Mouse (Mus musculus) gastrocnemius, postnatal 36 days (tissue): ENCODE data around the gene Plxna1. TPM values are rescaled to one million over a fixed set of nuclear protein-coding genes. Genes with fewer than 3 reads are reported as not detected.

Source experiments
- DNase-seq, 2 experiments: peaks; one replicate each; pipeline ENCODE4 v3.0.0; 2022
- intact Hi-C: fragments of 180-260 bp; cut with DNase I; formaldehyde crosslinking; loops from one replicate; pipeline ENCODE4 v1.15.1; 2025
- total RNA-seq, 2 experiments: library from RNA; stranded (reverse); gene quantifications; 2 replicates each; pipeline ENCODE4 v1.2.3; 2021

The Plxna1 gene
- total RNA-seq, 2 experiments from 2014 or later = 11.1 to 18.1 TPM

DNA sequence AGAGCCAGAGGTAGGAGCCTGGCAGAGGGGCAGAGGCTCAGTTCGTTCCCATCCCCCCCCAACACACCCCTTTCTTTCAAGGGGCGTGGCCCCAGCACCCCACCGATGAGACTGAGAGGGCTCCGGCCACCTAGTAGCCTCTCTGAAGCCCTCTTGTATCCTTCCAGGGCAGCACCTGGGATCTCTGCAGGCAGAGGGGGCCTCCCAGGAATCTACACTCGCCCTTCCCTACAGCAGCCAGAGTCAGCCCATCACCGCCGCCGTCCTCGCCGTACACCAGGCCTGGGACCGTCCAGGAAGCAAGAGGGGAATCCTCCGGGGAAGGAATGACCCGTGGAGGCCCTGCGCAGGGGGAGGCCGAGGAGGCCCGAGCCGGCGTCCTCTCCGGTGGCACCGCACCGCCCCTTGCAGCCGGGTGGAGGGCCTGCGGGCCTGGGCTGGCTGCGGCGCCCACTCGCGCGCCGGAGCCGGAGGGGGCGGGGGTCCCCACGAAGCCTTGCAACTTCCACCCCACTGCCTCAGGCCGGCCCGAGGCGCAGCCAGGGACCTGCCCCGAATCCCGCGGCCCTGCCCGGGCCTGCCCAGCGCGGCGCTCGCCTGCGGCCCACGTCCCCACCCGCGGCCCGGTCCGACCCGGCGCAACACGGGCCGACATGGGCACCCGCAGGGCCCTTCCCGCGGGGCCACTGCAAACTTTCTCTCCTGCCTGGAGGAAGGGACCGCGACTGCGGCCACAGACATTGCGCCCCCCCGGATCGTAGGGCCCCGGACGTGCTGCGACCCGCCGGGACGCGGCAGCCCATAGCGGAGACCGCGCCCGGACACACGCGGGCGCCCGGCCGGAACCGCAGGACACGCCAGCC, 771 bp downstream of the Plxna1 start:
- intact Hi-C loops = loop anchor here (2.0 to 5.0 kb wide), 5 partner anchors 34 to 429 kb away; no protein-coding TSS in a partner anchor
- peak in 1 of 2 experiments; percentile 56 for DNase-seq

DNA sequence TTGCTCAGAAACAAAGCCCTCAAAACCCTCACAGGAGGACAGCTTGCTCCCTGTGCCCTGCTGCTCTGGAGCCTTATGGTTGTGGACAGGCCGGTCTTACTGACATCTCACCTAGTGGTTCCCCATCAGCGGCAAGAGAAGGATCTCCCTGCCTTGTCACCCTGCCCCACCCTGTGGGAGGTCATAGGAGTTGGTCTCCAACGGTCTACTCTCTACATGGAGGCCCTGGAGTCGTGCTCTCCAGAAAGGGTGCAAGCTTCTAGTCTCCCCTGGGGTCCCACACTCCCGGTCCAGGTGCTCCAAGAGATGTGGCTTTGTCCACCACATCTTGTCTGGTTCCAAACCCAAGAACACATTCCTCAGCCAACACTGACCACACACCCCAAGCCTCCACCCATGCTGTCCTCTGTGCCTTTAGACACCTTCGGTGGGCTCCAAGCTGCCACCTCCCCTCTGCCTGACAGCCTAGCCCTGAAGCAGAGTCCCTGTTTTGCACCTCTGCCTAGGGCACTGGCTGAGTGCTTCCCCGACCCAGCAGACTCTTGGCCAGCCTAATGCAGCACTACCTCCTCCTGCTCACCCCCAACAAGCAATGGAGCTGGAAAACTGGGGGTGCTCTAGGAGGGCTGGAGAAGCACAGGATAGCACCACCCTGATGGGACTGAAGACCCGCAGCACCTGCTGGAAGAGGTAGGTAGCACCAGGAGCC, 1.6 kb downstream of the Plxna1 start:
- no peak for DNase-seq

DNA sequence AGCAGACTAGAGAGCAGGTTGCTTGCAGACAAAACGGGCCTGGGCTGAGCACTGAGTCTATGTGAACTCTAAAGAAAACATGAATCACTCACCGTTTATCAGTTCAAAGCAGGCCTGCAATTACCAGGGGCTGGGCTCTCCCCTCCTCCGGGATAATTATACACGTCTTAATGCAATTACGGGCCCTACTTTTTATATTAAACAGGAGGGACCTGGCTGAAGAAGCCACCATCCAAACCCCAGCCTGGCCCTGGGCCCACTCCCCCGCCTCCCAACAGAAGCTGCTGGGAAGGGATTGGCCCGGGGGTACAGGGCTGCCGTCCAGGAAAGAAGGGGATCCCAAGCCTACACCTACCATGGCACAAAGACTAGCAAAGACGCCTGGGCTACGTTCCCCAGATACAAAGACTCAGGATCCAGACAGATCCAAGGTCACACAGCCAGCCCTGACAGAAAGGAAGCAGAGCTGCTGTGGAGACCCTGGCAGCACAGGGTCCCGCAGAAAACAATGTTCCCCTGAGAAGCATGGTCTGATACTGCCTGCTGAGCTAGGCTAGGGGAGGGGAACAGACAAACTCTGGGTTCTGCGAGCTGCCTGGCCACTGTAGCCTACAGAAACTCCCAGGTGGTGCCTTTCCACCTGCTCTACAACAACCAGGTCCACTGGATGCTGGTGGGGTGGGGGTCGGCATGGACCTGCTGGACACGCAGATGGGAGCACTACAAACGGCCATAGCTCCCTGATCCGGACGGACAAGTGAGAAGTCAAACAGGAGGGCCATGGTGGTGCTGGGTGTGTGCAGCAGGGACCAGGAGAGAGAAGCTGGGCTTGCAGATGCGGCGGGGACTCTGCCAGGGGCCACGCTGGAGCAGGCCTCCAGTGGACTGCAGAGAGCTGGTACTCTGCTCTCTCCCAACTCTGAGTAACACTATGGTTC, 2.4 kb downstream of the Plxna1 start:
- intact Hi-C loops = loop anchor here (5.0 kb wide), 4 partner anchors 33 to 428 kb away; no protein-coding TSS in a partner anchor
- DNase-seq = no peak

More for the DNA sequence above, 1.6 kb downstream of the Plxna1 start:
- intact Hi-C loops = loop anchor here (5.0 kb wide), 4 partner anchors 34 to 429 kb away; no protein-coding TSS in a partner anchor

DNA sequence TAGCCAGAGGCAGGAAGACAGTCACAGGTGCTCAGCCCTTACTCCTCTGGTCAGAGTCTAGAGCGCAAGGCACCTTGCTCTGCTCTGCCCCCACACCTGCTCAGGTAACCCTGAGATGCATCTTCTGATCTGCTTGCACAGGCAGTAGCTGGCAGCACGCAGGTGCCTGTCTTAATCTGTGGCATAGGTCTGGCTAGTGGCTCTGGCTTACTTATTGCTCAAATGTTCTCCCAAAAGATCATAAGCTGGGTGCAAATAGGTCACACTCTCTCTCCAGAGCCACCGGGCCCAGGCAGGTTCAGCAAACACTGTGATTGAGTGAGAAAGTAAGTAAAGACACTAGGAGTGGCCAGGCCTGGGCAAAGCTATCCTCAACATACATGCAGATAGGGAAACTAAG, 3.2 kb downstream of the Plxna1 start:
- intact Hi-C loops = no loop called here

DNA sequence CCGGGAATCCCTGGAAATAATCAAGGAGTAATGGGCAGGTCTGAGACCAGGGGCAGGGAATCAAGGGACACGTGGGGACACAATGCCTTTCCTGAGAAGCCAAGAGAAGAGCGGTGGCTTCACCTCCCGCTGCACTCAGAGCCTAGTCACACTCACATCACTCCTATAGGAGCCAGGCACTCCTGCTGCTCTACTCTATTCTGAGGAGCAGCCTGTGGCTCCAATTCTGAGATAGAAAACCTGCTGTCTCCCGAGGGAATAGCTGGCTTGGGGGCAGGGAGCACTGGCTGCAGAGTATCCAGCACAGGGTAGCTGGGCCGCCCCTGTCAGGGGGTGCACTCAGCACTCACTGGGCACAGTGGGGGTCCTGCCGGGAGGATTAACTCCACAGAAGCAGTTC, 6.8 kb downstream of the Plxna1 start:
- intact Hi-C loops = no loop called here
- no peak for DNase-seq

More for the DNA sequence above, 3.2 kb downstream of the Plxna1 start:
- no peak for DNase-seq

DNA sequence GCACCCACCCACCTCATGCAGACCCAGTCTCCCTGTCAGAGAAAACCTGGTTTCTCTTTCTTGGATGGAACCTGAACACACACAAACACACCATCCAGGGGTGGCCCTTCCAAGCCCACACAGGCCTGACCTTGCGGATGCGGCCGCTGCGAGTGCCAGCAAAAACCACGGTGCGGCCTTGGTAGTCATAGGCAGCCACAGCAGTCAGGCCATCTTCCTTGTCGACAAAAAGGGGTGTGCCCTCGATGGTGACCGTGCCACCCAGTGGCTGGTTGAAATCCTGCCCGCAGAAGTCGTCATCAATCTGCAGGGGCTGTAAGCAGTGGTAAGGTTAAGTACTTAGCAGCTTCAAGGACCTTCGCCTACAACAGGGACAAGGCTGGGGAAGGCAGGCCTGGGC, 7.7 kb downstream of the Plxna1 start:
- intact Hi-C loops = no loop called here
- DNase-seq = no peak

DNA sequence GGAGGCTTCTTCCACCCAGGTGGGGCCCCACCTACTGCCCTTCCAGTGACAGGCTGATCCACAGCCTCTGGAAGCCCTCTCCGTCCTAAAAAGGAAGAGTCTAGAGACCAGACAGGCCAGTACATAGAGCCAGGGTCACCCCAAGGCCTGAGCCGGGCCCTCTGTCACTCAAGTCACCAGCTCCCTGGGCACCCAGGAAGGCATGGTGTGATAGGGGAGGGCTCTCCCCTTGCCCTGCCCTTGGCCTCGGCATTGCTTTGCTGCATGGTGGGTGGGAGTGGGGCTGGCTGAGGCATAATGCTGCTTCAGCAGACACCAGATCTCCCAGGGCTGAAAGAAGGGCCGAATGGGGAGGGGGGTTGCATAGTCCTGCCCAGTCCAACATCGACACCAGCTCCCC, 8.3 kb downstream of the Plxna1 start:
- intact Hi-C loops = no loop called here
- DNase-seq = no peak

DNA sequence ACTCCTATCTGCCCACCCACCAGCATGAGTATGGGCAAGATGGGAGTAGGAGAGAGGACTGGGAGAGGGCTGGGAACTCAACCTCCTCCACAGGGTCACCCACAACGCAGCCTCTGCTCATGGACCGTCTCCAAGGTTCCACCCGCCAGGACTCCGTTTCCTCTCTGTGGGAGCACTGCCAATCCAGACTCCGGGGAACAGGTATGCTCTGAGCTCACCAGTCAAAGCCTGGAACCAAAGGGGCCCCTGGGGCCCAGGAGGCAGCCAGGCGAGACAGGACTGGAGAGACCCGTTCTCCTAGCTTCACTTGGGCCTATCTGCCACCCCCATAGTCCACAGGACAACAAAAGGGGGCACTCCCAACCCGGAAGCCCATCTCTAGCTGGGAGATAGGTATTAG, 9.3 kb downstream of the Plxna1 start:
- intact Hi-C loops = no loop called here
- DNase-seq = no peak

DNA sequence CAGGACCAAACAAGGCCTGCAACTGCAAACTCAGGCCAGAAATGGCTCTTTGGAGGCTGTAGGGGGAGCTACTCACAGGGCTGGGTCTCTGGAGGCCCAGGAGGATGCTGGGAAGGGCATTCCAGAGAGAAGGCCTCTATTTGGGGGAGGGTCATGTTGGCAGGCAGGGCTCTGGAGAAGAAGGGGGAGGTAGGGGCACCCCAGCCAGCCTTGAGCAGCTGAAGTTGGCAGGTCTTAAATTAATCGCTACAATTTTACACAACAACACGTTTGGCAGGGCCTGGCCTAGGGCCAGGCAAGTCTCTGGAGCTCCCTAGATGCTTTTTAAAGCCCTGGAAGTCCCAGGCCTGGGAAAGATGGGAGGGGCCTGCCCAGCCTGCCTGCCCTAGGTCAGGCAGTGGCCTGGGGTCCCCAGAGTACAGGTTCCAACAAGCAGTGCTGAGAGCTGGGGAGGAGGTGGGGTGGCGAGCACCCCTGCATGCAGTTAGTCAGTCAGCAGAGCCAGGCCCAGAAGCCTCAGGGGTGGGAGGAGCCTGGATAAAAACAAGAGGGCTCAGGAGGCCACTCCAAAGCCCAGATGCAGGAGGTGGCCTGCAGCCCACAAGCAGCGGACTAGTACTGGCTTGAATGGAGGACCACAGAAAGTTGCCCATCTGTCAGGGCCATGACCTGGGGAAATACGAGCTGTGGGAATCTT, 10.8 kb downstream of the Plxna1 start:
- intact Hi-C loops = no loop called here

DNA sequence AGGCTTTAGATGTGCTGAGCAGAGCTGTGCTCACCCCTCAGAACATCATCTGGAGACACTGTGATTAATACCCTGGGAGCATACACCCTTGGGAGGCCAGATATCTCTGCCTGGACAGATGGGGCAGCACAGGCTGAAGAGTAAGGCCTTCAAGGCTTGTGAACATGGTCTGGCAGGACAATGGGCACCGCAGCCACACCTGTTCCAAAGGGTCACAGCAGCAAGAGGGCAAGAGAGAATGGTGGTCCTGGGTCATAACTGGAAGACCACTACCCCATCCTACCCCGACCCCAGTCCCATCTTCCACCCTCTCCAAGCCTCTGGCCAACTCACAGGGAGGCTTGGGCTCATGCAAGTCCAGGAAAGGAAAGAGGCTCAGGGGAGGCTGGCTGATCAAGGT, 11.9 kb downstream of the Plxna1 start:
- DNase-seq = no peak
- intact Hi-C loops = no loop called here

More for the DNA sequence above, 10.8 kb downstream of the Plxna1 start:
- peak in 1 of 2 experiments; percentile 43 for DNase-seq

DNA sequence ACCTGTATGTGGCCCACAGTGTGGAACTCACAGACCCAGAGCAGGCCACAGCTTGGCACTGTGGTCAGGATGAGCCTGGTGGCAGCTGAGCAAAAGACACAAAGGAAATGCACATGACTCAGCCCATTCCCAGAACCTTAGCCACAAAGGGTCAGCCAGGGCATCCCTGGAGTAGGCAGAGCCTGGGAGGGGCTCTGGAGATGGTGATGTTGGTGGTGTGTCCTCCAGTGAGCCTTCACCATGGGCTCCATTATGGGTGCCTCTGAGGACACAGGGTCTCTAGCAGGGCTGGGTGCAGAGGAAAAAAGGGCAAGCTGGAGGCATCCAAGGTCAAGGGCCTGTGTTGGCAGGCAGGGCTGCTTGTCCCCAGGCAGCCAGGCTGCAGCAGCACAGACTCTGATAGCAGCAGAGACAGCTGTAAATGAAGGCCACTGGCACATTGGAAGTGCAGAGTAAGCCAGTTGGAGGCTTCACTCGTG, 12.3 kb downstream of the Plxna1 start:
- no peak for DNase-seq
- intact Hi-C loops = no loop called here

DNA sequence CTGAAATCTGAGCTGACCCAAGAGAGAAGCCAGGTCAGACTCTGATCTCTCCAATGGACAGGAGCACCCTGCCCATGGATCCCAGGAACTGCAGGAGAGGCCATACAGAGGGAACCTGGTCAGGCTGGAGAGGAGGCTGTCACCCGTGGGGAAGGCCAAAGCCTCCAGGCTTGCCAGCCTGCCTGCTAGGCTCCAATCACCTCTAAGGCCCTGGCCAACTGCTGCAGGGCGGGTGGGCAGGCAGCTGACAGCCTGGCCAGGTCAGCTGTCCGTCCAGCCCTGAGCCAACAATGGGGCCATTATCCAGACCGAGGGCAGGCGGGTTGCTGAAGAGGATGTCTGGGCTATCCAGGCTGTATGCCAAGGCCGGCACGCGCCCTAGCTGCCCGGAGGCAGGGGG, 14.1 kb downstream of the Plxna1 start:
- DNase-seq = no peak
- intact Hi-C loops = no loop called here

DNA sequence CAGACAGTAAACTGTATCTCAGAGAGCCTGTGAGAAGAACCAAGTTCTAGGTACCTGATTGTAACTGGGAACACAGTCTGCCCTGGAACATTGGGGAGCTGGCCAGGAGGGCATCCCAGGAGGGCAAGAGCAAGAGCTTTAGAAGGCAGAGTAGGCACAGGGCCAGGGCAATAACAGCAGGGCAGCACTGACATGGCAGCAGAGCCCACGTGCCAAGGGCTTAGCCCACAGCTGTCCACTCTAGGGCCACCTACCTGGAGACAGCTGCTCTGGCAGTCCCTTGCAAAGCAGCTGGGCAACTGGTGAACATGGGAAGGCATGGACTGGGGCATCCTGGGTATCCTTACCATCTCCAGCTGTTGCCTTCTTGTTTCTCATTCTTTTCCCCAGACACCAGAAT, 14.6 kb downstream of the Plxna1 start:
- DNase-seq = no peak
- intact Hi-C loops = no loop called here

DNA sequence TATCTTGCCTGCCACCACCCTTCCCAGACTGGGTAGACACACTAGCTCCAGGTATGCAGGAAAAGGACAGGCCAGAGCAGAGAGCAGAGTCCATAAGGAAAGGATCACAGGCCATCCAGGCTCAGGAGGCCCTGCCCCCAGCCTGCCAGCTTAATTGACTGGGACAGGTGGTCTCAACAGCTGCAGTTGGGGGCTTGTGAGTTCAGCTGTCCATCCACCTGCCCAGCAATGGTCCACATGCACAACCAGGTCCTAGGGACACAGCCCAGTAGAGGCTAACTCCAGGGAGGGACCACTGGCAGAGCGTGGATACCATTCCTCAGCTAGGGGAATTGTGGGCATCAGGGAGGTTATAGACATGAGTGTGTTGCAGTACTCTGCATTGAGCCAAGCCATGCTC, 16.6 kb downstream of the Plxna1 start:
- intact Hi-C loops = no loop called here
- DNase-seq = no peak

DNA sequence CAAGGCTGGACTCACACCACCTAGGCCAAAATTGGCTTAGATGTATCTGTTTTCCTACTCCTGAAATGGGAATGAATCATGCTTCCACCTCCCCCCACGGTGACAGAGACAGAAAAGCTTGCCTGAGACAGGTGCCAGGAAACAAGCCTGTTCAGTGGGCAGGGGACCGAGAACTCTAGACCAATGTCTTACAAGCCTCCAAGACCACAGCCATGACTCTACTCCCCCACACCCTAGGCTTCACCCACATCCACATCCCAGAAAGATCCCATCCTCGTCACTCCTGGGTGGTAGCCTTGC, 17.0 kb downstream of the Plxna1 start:
- intact Hi-C loops = no loop called here
- no peak for DNase-seq

DNA sequence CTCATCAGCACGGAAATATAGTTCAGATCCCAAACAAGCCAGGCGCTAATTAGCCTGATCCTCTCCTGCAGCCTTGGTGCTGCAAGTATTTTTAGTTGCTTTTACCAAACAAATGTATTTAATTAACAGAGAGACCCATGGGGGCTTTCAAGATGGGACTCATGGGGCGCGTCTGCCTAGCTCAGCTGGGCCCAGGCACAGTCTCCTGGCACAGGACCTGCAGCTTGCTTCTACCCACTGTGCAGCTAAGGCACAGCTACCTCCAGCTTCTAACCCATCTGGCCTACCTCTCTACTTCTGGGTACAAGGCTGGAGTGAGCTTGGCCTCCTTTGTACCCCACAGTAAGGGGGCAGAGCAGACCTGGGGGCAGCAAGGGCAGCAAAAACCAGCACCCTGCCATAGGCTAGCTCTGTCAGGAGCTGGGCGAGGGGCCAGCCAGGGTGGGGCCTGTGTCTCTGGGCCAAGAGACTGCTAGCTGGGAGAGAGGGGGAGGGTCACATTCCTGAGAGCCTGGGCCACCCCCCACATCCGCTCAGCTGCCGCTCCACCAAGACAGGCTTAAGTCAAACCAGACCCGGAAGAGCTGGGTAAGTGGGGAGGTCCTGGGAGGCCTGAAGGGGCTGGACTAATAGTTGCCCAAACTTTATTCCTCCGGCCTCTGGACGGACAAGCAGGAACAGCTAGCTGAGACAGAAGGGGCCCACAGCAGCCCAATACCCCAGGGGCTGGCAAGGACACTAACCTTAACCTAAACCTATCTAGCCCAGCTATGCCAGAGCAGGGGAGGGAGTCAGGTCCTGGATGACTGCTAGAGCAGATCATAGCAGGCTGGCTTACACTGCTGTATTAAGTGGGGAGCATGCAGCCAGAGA, 17.6 kb downstream of the Plxna1 start:
- intact Hi-C loops = no loop called here
- DNase-seq = peak; percentile 82 to 85

DNA sequence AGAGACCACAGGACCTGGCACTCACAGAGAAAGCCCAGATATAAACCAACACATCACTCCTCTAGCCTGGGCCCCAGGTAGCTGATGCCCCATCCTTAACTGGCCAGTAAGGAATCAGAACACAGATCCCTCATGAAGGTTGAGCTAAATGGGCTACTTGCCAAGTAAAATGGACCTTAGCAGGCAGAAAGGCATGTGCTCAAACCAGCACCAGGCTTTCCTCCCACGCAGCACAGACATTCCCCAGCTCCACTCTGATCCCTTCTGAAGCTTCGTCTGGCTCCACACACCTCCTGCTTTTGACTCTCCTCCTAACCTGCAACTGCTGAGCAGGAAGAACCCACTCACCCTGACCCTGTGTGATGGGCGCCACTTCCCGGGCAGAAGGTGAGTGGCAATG, 20.4 kb downstream of the Plxna1 start:
- intact Hi-C loops = no loop called here
- DNase-seq = no peak

DNA sequence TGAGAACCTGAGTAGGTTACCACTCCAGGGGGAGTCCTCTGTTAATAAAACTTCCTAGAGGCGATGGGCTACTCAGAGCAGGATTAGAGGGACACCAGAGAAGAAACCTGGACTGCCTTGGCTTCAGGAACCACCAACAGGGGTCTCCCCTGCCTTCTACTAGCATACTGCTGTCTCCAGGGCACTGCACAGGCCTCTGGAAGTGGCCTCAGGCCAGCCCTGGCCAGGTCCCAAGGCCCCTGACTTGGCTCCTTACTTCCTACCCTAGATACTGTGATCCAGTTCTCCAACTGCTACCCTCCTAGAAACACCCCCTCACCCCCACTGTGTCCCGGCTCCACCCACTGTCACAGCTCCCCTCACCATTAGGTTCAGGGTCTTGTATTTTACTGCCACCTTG, 23.0 kb downstream of the Plxna1 start:
- intact Hi-C loops = no loop called here

DNA sequence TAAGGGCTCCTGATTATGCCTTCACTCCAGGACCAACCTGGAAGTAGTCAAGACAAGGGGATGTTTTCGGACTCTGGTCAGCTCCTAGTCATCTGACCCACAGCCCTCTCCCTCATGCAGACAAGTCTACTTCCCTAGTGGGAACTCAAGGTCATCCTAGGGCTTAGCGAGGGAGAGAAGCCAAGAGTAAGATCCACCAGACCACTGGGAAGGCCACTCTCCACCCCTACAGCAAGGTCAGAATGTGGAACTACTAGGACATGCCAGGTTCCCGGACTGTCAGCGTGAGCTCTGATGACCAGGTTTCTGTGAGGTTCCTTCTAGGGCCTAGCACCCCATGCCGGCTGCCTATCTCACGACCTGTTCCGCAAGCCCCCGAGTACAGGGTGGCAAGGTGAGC, 23.7 kb downstream of the Plxna1 start:
- intact Hi-C loops = no loop called here
- DNase-seq = no peak

More for the DNA sequence above, 23.0 kb downstream of the Plxna1 start:
- no peak for DNase-seq
